Mouse (Mus musculus): Measurements from ENCODE around the gene Ube3b. TPM values are rescaled to one million over a fixed set of nuclear protein-coding genes. Genes with fewer than 3 reads are reported as not detected.

The Ube3b gene
- polyA plus RNA-seq, 1 experiment from 2014 or later: 44.9 TPM

DNA sequence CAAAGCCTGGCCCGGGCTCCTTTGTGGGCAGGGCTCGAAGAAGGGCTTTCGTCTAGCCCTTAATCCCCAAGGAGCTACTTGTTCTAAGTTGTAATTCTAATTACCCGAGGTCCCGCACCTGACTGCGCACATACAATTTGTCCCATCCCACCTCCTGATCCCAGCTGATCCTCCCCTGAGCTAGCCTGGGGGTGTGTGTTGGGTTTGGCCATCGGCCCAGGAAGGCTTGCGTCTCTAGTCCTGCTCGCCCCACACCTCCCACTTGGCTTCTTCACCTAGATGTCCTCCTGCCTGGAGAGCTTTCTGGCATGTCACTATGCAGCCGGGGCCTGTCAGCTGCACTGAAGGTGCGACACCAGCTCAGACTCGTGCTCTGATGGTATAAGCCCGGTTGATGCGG, 55.2 kb downstream of the Ube3b start:
- Histone ChIP-seq H3K9ac (replicated peaks; ENCODE audit: low read depth, low read length) (no peak overlapping the region), H3K36me3 (ENCODE audit: control insufficient read depth, insufficient read depth) (no peaks in the 10 kb centered on the region), H3K4me1 (replicated peaks; ENCODE audit: control insufficient read depth, insufficient read depth, low read length) (no peaks in the 10 kb centered on the region), H3K27ac (ENCODE audit: low read length) (no peak overlapping the region), H3K4me3 (replicated peaks; ENCODE audit: low read length) (no peak overlapping the region), H3K27me3 (replicated peaks; ENCODE audit: control insufficient read depth, insufficient read depth, low read length) (no peaks in the 10 kb centered on the region), H3K9me3 (ENCODE audit: control insufficient read depth, low read length) (no peaks in the 10 kb centered on the region), H3K4me2 (ENCODE audit: low read length) (no peak overlapping the region)
- ATAC-seq: no peak
- 93% methylated on average over 14 of the region's 14 CpGs for WGBS

DNA sequence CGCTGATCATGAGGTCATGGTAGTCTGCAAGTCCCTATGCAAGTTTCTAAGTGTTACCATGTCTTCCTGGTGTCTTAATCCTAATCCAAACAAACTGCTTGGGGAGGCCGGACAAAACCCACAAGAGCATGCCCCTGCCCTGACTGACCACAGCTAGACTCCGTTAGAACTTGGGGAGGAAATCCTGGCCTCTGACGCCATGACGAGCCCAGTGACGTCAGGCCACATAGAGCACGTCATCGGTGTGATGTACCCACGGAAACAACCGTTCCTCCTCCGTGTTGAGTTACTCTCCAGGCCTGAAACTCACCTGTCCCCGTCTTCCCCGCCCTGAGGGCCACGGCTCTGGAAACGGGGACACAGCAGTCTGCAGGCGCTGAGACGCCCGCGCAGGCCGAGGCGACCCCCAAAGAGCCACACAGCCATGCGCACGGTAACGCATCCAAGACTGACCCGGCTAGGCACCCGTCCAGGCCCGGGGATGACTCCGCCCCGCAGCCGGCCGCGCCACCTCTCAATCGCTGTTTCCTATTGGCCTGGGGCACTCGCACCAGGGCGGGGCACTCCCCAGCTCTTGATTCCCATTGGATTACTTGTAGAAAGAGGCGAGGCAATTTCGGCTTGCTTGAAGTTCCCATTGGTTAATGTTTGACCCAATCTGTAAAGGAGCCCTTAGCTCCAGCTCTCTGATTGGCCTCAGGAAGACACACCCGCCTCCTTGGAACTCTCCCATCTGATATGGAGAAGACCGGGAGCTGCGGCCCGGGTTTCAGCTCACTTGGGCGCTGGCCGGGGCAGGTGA, 63.4 kb downstream of the Ube3b start, which contains the start of the genes Mmab and Mvk:
Gene Mmab (minus strand): TSS at position 495 of the 802 bp plus-strand sequence.
Gene Mvk (plus strand): TSS at position 704 of the 802 bp plus-strand sequence.
- peak within 1 kb of the TSS; percentile 71 for H3K9ac ChIP-seq (replicated peaks; ENCODE audit: low read depth, low read length)
- peak within 1 kb of the TSS; percentile 62 for H3K27ac ChIP-seq (ENCODE audit: low read length)
- H3K4me2 ChIP-seq (ENCODE audit: low read length): peak within 1 kb of the TSS; percentile 89
- H3K27me3 ChIP-seq (replicated peaks; ENCODE audit: control insufficient read depth, insufficient read depth, low read length): no peaks in the 10 kb centered on the region
- ATAC-seq: peak; percentile 99
- peaks cover 10% of the 10 kb centered on the region for H3K4me1 ChIP-seq (replicated peaks; ENCODE audit: control insufficient read depth, insufficient read depth, low read length)
- no peaks in the 10 kb centered on the region for H3K36me3 ChIP-seq (ENCODE audit: control insufficient read depth, insufficient read depth)
- H3K9me3 ChIP-seq (ENCODE audit: control insufficient read depth, low read length): no peaks in the 10 kb centered on the region
- WGBS: 3% methylated on average over 43 of the region's 43 CpGs
- H3K4me3 ChIP-seq (replicated peaks; ENCODE audit: low read length): peak within 1 kb of the TSS; percentile 69

DNA sequence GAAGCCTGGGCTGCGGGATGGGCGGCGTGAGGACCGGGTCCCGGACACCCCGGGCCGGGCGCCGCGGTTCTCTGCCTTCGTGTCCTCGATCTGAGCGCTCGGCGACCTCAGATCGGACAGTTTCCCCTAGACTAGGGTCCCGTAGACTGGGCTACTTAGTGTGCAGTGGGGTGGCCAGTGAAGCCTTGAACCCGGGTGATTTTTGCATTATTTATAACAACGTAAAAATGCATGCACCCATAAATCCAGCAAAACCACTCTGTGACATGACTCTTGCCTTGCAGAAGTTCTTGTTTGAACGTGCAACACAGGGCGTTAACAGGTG, 63.9 kb downstream of the Ube3b start:
- Histone ChIP-seq H3K9ac (replicated peaks; ENCODE audit: low read depth, low read length) (peak overlapping the region; percentile 69), H3K27me3 (replicated peaks; ENCODE audit: control insufficient read depth, insufficient read depth, low read length) (no peaks in the 10 kb centered on the region), H3K9me3 (ENCODE audit: control insufficient read depth, low read length) (no peaks in the 10 kb centered on the region), H3K4me3 (replicated peaks; ENCODE audit: low read length) (peak overlapping the region; percentile 69), H3K4me2 (ENCODE audit: low read length) (peak overlapping the region; percentile 89), H3K27ac (ENCODE audit: low read length) (no peak overlapping the region), H3K4me1 (replicated peaks; ENCODE audit: control insufficient read depth, insufficient read depth, low read length) (peaks cover 10% of the 10 kb centered on the region), H3K36me3 (ENCODE audit: control insufficient read depth, insufficient read depth) (no peaks in the 10 kb centered on the region)
- peak; percentile 27 for ATAC-seq
- WGBS: under 1% methylated on average over 21 of the region's 21 CpGs

DNA sequence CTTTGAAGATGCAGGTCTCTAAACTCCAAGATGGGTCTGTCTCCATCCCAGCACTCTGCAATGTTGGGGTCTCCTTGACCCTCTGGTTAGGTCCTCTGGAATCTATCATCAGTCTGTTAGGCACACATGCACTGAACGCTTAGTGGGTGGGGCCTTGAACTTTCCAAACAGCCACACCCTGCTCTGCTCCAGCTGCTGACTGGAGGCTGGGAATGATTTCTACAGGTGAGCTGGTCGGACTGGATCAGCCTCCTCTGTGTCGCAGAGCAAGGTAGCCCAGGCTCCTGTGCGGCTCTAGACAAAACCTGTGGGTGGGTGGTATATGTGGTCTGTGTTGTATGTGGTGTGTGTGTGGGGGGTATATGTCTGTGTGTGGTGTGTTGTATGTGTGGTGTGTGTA, 68.6 kb downstream of the Ube3b start:
- Histone ChIP-seq H3K9ac (replicated peaks; ENCODE audit: low read depth, low read length) (no peak overlapping the region), H3K36me3 (ENCODE audit: control insufficient read depth, insufficient read depth) (no peaks in the 10 kb centered on the region), H3K4me1 (replicated peaks; ENCODE audit: control insufficient read depth, insufficient read depth, low read length) (peaks cover 8% of the 10 kb centered on the region), H3K27ac (ENCODE audit: low read length) (no peak overlapping the region), H3K4me3 (replicated peaks; ENCODE audit: low read length) (no peak overlapping the region), H3K4me2 (ENCODE audit: low read length) (no peak overlapping the region), H3K27me3 (replicated peaks; ENCODE audit: control insufficient read depth, insufficient read depth, low read length) (no peaks in the 10 kb centered on the region), H3K9me3 (ENCODE audit: control insufficient read depth, low read length) (no peaks in the 10 kb centered on the region)
- 90% methylated on average over 4 of the region's 4 CpGs for WGBS
- no peak for ATAC-seq

DNA sequence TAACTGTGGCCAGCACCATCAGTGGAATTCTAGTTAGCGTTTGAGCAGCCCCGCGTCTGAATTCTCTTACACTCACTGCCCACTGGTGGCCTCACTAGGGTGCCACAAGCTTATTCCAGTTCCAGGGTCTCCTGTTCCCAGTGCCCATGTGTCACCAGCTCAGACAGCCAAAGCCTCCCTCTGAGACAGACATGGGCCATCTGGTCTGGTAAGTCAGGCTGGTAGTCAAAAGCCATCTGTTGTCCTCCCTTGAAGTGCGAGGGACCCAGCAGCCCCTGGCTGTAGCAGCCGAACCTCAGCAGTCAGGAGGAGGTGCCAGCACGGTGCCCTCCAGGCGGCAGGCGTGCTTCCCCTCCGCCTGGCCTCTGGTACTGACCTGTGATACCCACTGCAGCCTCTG, 75.9 kb downstream of the Ube3b start:
- ATAC-seq: no peak
- peaks cover 3% of the 10 kb centered on the region for H3K4me1 ChIP-seq (replicated peaks; ENCODE audit: control insufficient read depth, insufficient read depth, low read length)
- H3K27me3 ChIP-seq (replicated peaks; ENCODE audit: control insufficient read depth, insufficient read depth, low read length): no peaks in the 10 kb centered on the region
- H3K36me3 ChIP-seq (ENCODE audit: control insufficient read depth, insufficient read depth): no peaks in the 10 kb centered on the region
- H3K4me3 ChIP-seq (replicated peaks; ENCODE audit: low read length): no peak overlapping the region
- WGBS: 75% methylated on average over 9 of the region's 9 CpGs
- H3K9ac ChIP-seq (replicated peaks; ENCODE audit: low read depth, low read length): no peak overlapping the region
- no peak overlapping the region for H3K27ac ChIP-seq (ENCODE audit: low read length)
- no peak overlapping the region for H3K4me2 ChIP-seq (ENCODE audit: low read length)
- H3K9me3 ChIP-seq (ENCODE audit: control insufficient read depth, low read length): no peaks in the 10 kb centered on the region

DNA sequence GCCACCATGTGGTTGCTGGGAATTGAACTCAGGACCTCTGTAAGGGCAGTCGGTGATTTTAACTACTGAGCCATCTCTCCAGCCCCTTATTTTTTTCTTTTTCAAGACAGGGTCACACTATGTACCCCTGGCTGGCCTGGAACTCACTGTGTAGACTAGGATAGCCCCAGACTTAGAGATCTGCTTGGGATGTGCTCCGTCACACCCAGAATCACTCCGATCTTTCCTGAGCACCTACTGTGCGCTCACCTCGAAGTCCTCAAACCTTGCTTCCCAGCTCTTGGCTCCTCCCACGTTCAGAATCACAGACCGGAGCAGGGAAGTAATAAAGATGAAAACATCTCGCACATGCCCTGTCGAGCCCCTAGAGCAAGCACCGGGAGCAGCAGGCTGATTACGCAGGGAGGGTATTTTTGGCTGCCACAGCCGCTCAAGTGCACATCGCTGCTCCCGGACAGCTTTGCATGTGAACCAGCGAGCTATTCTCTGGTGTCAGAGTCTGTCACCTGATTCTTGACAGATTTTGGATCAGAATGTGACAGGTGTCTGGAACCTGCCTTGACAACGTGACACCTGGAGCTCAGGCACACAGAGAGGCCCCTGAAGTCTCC, 76.7 kb downstream of the Ube3b start:
- no peak overlapping the region for H3K4me2 ChIP-seq (ENCODE audit: low read length)
- 71% methylated on average over 16 of the region's 16 CpGs for WGBS
- peaks cover 6% of the 10 kb centered on the region for H3K4me1 ChIP-seq (replicated peaks; ENCODE audit: control insufficient read depth, insufficient read depth, low read length)
- H3K27me3 ChIP-seq (replicated peaks; ENCODE audit: control insufficient read depth, insufficient read depth, low read length): no peaks in the 10 kb centered on the region
- ATAC-seq: no peak
- no peak overlapping the region for H3K4me3 ChIP-seq (replicated peaks; ENCODE audit: low read length)
- no peaks in the 10 kb centered on the region for H3K36me3 ChIP-seq (ENCODE audit: control insufficient read depth, insufficient read depth)
- no peaks in the 10 kb centered on the region for H3K9me3 ChIP-seq (ENCODE audit: control insufficient read depth, low read length)
- H3K27ac ChIP-seq (ENCODE audit: low read length): no peak overlapping the region
- no peak overlapping the region for H3K9ac ChIP-seq (replicated peaks; ENCODE audit: low read depth, low read length)

DNA sequence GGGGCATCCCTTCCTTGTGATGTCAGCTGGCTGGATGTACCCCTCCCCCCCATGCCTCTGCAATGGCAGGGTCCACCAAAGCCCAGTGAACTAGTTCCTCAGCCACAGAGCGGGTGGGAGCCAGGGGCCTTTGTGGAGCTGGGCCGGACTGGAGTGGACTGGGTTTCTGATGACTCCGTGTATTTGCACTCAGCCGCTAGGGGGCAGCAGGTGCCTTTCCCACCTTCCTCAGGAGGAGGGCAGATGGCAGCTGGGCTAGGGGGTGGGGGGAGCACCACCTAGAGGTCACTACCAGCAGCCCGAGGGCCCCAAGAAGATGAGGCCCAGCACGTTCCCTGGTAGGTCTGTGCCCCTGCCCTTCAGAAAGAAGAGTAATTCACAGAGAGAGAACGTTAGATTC, 80.8 kb downstream of the Ube3b start:
- ATAC-seq: peak; percentile 58
- Histone ChIP-seq H3K9ac (replicated peaks; ENCODE audit: low read depth, low read length) (no peak overlapping the region), H3K4me3 (replicated peaks; ENCODE audit: low read length) (no peak overlapping the region), H3K4me2 (ENCODE audit: low read length) (no peak overlapping the region), H3K27me3 (replicated peaks; ENCODE audit: control insufficient read depth, insufficient read depth, low read length) (0 out of 2 replicates have a peak, but pooled peaks cover 3% of the 10 kb centered on the region), H3K9me3 (ENCODE audit: control insufficient read depth, low read length) (no peaks in the 10 kb centered on the region), H3K36me3 (ENCODE audit: control insufficient read depth, insufficient read depth) (no peaks in the 10 kb centered on the region), H3K27ac (ENCODE audit: low read length) (no peak overlapping the region), H3K4me1 (replicated peaks; ENCODE audit: control insufficient read depth, insufficient read depth, low read length) (peaks cover 15% of the 10 kb centered on the region)
- 3% methylated on average over 7 of the region's 7 CpGs for WGBS

DNA sequence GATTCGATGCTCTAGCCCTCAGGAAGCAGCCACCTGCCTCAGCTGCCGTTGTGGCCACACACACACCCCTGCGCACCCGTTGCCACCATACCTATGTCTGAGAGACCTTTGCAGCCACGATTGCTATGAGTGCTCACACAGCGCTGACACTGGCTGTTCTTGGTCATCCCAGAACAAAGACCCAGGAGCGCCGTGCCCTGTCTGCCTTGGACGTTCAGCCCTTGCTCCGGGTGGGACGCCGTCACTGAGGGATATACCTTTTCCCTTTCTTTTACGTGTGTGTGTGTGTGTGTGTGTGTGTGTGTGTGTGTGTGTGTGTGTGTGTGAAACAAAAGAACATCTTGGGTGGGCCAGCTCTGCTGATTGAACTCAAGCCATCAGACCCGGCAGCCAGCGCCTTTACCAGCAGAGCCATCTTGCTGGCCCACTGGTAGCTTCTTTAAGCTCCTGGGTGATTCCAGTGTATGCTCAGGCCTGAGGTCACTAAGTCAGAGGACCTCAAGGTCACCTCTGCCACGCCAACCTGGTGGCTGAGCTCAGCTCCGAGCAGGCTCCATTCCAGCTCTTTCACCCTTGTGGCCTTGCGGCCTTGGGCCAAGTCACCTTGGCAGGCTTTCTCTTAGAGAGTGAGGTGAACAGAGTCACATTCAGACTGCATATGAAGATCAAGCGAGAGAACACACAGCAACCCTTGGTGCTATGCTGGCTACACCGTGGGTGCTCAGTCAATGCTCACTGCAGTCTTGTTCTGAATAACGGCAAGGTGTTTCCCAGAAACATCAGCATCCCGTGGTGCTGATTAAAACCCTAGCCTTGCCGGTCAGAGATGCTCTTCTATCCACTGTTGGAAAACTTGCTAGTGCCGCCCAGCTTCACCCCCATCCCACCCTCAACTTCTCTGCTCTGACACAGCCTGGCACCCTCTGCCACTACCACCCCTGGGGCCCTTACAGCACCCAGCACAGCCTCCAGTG, 81.9 kb downstream of the Ube3b start:
- Histone ChIP-seq H3K4me2 (ENCODE audit: low read length) (no peak overlapping the region), H3K27ac (ENCODE audit: low read length) (no peak overlapping the region), H3K9me3 (ENCODE audit: control insufficient read depth, low read length) (no peaks in the 10 kb centered on the region), H3K4me3 (replicated peaks; ENCODE audit: low read length) (no peak overlapping the region), H3K9ac (replicated peaks; ENCODE audit: low read depth, low read length) (no peak overlapping the region), H3K4me1 (replicated peaks; ENCODE audit: control insufficient read depth, insufficient read depth, low read length) (peaks cover 23% of the 10 kb centered on the region), H3K27me3 (replicated peaks; ENCODE audit: control insufficient read depth, insufficient read depth, low read length) (0 out of 2 replicates have a peak, but pooled peaks cover 3% of the 10 kb centered on the region), H3K36me3 (ENCODE audit: control insufficient read depth, insufficient read depth) (no peaks in the 10 kb centered on the region)
- 69% methylated on average over 24 of the region's 24 CpGs for WGBS
- ATAC-seq: no peak

DNA sequence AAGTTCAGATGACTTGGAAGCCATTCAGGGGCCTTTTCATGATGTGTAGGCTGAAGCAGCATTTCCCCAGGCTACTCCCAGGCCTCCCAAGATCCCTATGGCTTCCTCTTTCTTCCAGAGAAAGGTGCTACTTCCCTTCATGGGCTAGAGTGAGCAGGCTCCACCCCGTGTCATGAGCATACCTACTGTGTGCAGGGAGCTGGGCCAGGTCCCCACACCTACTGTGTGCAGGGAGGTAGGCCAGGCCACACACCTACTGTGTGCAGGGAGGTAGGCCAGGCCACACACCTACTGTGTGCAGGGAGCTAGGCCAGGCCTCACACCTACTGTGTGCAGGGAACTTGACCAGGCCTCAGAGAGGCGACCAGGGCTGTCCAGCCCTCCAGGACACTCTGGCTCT, 84.2 kb downstream of the Ube3b start:
- Histone ChIP-seq H3K36me3 (ENCODE audit: control insufficient read depth, insufficient read depth) (no peaks in the 10 kb centered on the region), H3K4me1 (replicated peaks; ENCODE audit: control insufficient read depth, insufficient read depth, low read length) (peaks cover 39% of the 10 kb centered on the region), H3K27ac (ENCODE audit: low read length) (no peak overlapping the region), H3K4me3 (replicated peaks; ENCODE audit: low read length) (no peak overlapping the region), H3K4me2 (ENCODE audit: low read length) (no peak overlapping the region), H3K9ac (replicated peaks; ENCODE audit: low read depth, low read length) (no peak overlapping the region), H3K9me3 (ENCODE audit: control insufficient read depth, low read length) (no peaks in the 10 kb centered on the region), H3K27me3 (replicated peaks; ENCODE audit: control insufficient read depth, insufficient read depth, low read length) (peaks cover 8% of the 10 kb centered on the region)
- whole genome bisulfite sequencing: 89% methylated on average over 2 of the region's 2 CpGs
- ATAC-seq: no peak

Measured in forebrain, embryonic 16.5 days (tissue).